Mouse (Mus musculus) spleen, postnatal 14 days (tissue): ENCODE measurements at regions not wholly inside any gene's neighbourhood (a gene's known extent, or its start where the extent isn't known, plus 50 kb on each side); places are given as distances from the start of the nearest gene placed in this dataset.
"Not testable (repeated sequence)": the region's sequence is repeated elsewhere in the genome, so short reads cannot be mapped to it uniquely, and the experiment has no call there.

Source experiments
- DNase-seq, 2 experiments: peaks; one replicate each; pipeline ENCODE4 v3.0.0; 2021 to 2022; ENCODE audit warnings: low spot score in 2 of 2

GRCm38 (mm10) chr3:120531880-120532580, 639.5 kb downstream of the Rwdd3 start:
- DNase-seq: no peak

GRCm38 (mm10) chr3:120511651-120512050, 659.8 kb downstream of the Rwdd3 start:
- DNase-seq: no peak

- no peak for DNase-seq
These were observed 672.6 kb downstream of the Rwdd3 start for GRCm38 (mm10) chr3:120498937-120499336.

- no peak for DNase-seq
These were observed 693.6 kb downstream of the Rwdd3 start for GRCm38 (mm10) chr3:120477934-120478333.

GRCm38 (mm10) chr3:120477232-120477631, 693.0 kb upstream of the Ptbp2 start:
- no peak for DNase-seq

DNA sequence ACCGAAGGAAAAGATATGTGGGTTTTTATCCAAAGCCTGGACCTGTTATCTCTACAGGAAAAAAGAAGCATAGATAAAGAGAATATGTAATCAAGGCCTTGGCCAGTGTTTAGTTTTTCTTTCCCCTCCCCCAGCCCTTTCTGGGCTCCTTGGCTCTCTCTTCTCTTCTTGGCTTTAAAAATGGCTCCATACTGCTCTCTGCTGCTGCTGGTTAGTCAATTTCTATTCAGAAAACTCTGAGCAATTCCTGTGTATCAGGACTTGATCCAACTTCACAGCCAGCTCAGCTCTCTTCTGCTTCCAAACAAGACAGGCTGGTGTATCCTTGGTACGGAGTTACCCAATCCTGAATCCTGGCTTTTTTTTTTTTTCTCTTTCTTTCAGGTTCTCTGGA, 689.4 kb upstream of the Ptbp2 start:
- DNase-seq: no peak

GRCm38 (mm10) chr3:120472687-120473644, 688.7 kb upstream of the Ptbp2 start:
- DNase-seq: no peak

DNA sequence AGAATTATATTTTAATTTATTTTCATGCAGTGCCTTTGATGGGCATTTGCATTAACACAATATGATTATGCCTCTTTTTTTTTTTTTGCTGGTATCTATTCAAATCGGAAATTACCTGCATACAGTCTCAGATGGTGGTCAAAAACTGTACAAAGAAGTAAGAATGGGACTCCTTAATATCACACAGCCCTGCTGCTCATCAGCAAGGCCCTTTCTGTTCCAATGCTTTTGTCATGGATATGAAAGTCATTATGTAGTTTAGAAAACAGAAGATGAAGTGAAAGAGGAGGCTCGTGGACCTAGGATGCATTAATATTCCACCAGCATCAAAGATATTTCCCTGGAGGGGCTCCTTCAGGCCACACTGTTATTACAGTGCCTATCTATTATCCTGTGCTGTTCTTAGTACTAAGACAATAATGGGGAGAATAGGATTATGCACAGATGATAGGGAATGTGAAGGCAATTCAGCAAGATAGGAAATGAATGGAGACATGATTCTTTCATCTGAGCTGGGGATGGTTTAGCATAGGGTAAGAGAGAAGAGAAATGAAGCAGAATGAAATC, 687.7 kb upstream of the Ptbp2 start:
- DNase-seq: no peak

GRCm38 (mm10) chr3:120468887-120469286, 684.6 kb upstream of the Ptbp2 start:
- DNase-seq: no peak

DNA sequence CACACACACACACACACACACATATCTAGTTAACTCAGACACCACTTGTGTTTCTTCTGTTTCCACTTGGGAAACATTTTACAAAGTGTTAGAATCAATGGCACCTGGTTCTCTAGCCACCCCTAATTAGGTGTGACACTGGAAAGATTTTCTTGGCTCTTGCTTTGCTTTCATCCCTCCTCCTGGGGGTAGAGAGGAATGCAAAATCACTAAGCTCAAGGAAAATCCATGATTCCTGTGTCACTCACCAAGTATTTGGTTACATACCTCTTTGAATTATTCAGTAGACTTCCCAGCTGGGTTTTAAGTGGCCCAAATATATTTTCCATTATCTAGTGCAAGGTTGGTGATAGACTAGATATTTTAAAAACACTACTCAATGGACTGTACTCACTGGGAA, 676.5 kb upstream of the Ptbp2 start:
- DNase-seq: no peak

GRCm38 (mm10) chr3:120457912-120458311, 673.6 kb upstream of the Ptbp2 start:
- DNase-seq: no peak

DNA sequence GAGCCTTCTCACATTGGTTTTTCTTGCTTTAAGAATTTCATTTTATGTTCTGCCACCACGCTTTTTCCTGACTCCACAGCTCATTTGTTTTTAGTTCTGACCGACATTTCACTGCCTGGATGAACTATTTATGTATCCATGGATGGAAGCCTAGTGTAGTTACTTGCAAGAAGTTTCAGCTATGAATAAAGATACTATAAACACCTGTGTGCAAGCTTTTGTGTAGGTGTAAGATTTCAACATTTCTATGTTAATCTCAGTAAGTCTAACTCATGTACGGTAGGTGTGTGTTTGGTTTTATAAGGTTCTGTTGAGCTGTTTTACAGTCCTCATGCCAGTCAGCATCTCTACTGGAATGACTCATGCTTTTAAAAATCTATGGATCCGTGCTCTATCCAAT, 656.9 kb upstream of the Ptbp2 start:
- no peak for DNase-seq

- DNase-seq: no peak
These were observed 646.0 kb upstream of the Ptbp2 start for GRCm38 (mm10) chr3:120430285-120430684.

DNA sequence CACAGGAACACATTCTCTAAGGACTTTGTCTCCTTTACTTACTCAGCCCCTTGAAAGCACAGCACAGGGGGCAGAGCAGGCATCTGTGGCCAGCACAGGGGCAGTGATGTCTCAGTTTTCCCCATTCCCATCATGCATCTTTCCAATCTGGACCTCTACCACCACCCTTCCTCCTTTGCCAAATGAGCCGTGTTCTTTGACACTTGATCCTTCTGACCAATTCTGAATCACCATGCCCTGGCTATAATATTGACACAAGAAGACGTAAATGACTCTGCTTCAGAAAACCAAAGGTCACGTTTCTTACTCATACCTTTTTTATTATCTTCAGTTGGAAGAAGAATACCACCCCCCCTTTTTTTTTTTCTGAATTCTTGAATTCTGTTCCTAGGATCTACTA, 632.4 kb upstream of the Ptbp2 start:
- no peak for DNase-seq

- no peak for DNase-seq
These were observed 591.5 kb upstream of the Ptbp2 start for GRCm38 (mm10) chr3:120375688-120376289.

GRCm38 (mm10) chr3:120342747-120343377, 558.6 kb upstream of the Ptbp2 start:
- no peak for DNase-seq

- no peak for DNase-seq
These were observed 557.6 kb upstream of the Ptbp2 start for GRCm38 (mm10) chr3:120341882-120342281.

- DNase-seq: no peak
These were observed 551.7 kb upstream of the Ptbp2 start for GRCm38 (mm10) chr3:120335843-120336585.

DNA sequence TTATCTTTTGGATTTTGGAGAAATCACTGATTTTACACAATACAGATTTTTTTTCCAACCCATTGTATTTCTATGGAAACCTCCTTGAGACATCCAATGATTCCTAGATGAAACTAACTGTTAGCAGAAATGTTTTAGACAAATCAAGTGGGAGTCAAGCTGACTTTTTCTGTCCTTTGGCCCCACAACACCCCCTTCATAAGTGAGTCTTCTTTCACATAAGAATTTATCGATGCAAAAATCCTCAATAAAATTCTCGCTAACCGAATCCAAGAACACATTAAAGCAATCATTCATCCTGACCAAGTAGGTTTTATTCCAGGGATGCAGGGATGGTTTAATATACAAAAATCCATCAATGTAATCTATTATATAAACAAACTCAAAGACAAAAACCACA, 522.8 kb upstream of the Ptbp2 start:
- not testable (repeated sequence) for DNase-seq

- DNase-seq: no peak
These were observed 521.3 kb upstream of the Ptbp2 start for GRCm38 (mm10) chr3:120305608-120306007.
